Mouse (Mus musculus) C2C12 (cell line): ENCODE results near the gene Agrp. TPM values are rescaled to one million over a fixed set of nuclear protein-coding genes. Genes with fewer than 3 reads are reported as not detected.

Experiments
- H3K27me3 ChIP-seq: one replicate; pipeline ENCODE4 v1.6.1; 2011; ENCODE audit not compliant: control insufficient read depth, insufficient read depth, insufficient read length
- H3K36me3 ChIP-seq: one replicate; pipeline ENCODE4 v1.6.1; 2011; ENCODE audit not compliant: control insufficient read depth, insufficient read depth
- H3K4me3 ChIP-seq: one replicate; pipeline ENCODE4 v1.5.1; 2011; ENCODE audit warnings: mild to moderate bottlenecking, control low read depth; ENCODE audit not compliant: poor library complexity, insufficient read depth, severe bottlenecking
- H3K79me2 ChIP-seq: one replicate; pipeline ENCODE4 v1.6.1; 2011; ENCODE audit not compliant: control insufficient read depth, insufficient read depth
- H3K79me3 ChIP-seq: one replicate; pipeline ENCODE4 v1.6.1; 2011; ENCODE audit warnings: low read depth, control low read depth
- H3ac ChIP-seq: one replicate; pipeline ENCODE3; 2011; ENCODE audit warnings: low read depth; ENCODE audit not compliant: control insufficient read depth, insufficient read length
- CEBPB ChIP-seq: IDR thresholded peaks from one replicate; pipeline ENCODE4 v1.6.1; 2011; ENCODE audit warnings: low read depth, mild to moderate bottlenecking, control low read depth, moderate library complexity
- CTCF ChIP-seq: IDR thresholded peaks from one replicate; pipeline ENCODE4 v1.5.1; 2011; ENCODE audit not compliant: control insufficient read depth, insufficient read depth, insufficient read length
- FOSL1 ChIP-seq: IDR thresholded peaks from one replicate; pipeline ENCODE4 v1.8.0; 2011; ENCODE audit warnings: mild to moderate bottlenecking, low read length; ENCODE audit not compliant: poor library complexity, insufficient read depth, severe bottlenecking
- MAX ChIP-seq: IDR thresholded peaks from one replicate; pipeline ENCODE4 v1.6.1; 2011; ENCODE audit warnings: mild to moderate bottlenecking, control low read depth
- MYOD1 ChIP-seq: IDR thresholded peaks from one replicate; pipeline ENCODE4 v1.6.1; 2011; ENCODE audit warnings: low read depth; ENCODE audit not compliant: control insufficient read depth, insufficient read length
- MYOG ChIP-seq: IDR thresholded peaks from one replicate; pipeline ENCODE4 v1.6.1; 2011; ENCODE audit not compliant: control insufficient read depth, insufficient read length; ENCODE audit errors: extremely low read depth
- USF1 ChIP-seq: IDR thresholded peaks from one replicate; pipeline ENCODE4 v1.6.1; 2011; ENCODE audit warnings: low read depth, mild to moderate bottlenecking, control low read depth, moderate library complexity
- microRNA-seq: library from miRNA; unstranded; fragments of <30 nt; microRNA quantifications from one replicate; pipeline ENCODE4, GENCODE M21; 2019; ENCODE audit warnings: borderline microRNAs expressed
- polyA plus RNA-seq: library from polyadenylated mRNA; unstranded; fragments of >200 nt; fragmentation: generic; extraction: Trizol; gene quantifications from one replicate; pipeline ENCODE4 v1.2.1, GENCODE M21; 2012; ENCODE audit warnings: missing spikeins

The Agrp gene
- polyA plus RNA-seq, 1 experiment, result 0.18 TPM

DNA sequence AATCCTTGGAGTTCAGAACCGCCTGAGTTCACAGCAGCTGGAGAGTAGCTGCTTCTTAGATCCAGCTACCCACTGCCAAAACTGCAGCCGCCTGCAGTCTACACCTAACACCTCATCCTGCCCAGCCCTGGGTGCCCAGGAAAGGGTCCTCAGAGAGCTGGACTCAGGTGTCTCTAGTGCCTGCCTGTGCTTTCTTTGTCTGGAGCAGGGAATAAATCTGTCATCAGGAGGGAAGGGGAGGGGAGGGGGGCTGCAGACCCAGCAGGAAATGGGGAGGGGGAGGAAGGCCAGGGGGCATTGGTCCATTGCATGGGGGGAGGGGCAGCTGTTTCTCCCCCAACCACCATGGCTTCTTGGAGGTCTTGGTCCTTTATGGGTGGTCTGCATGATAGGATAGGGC, 117.6 kb downstream of the Agrp start:
- no peaks in the 10 kb centered on the region for H3K27me3 ChIP-seq
- no peaks in the 10 kb centered on the region for H3K79me2 ChIP-seq
- H3K79me3 ChIP-seq, result no peaks in the 10 kb centered on the region
- no peak overlapping the region for H3K4me3 ChIP-seq
- H3ac ChIP-seq, result no peak overlapping the region
- TF ChIP-seq USF1, result no peak
- no peak for TF ChIP-seq MAX
- TF ChIP-seq CEBPB, result no peak
- no peak for TF ChIP-seq CTCF
- no peak for TF ChIP-seq MYOD1
- no peak for TF ChIP-seq FOSL1
- no peak for TF ChIP-seq MYOG
- peaks cover 3% of the 10 kb centered on the region for H3K36me3 ChIP-seq

DNA sequence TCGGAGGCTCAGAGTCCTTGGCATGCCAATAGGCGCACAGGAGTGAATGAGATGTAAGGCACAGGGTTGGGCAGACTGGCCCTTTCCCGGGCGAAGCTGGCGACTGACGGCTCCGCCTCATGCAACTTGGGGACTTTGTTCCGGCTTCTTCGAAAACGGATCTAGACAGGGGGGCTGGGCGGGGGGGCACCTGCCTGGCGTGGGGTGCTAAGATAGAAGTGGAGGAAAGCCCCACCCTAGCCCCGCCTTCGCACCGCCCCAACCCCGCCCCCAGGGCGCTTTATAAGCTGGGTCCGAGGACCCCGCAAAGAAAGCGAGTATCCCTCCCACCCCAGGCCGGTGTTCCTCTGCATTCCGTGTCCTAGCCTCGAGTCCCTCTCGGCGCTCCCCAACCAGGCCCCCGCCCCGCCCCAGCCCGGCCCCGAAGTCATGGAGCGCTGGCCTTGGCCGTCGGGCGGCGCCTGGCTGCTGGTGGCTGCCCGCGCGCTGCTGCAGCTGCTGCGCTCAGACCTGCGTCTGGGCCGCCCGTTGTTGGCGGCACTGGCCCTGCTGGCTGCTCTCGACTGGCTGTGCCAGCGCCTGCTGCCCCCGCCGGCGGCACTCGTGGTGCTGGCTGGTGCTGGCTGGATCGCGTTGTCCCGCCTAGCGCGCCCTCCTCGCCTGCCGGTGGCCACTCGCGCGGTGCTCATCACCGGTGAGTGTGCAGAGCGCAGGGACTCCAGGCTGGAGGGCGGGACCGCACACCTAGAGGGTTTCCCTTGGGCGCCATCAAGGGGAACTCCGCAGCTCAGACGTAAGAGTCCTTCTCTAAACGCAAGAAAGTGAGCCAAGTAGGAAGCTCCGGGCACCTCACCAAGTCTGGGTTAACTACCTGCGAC, 118.5 kb downstream of the Agrp start, which contains the start of gene Hsd11b2:
Hsd11b2 (plus strand) TSS at position 320 of the 878 bp plus-strand sequence.
- H3K79me3 ChIP-seq, result no peaks in the 10 kb centered on the region

DNA sequence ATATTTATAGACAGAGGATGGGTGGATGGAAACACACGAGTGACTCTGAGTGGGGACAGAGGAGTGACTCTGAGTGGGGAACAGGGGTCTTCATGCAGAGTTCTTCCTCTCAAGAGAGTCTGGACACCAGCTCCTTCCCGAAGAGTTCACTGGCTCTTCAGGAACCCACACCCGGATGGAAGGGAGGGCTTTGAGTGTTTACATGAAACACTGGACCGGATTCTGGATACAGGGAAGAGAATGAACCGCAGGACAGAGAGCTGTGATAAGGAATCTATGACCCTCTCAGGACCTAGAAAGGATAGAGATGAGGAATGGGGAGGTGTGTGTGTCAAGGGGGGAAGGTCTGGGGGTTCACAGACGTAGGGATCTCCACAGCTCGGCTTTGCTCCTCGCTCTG, 119.8 kb downstream of the Agrp start:
- Histone ChIP-seq H3K79me3 (no peaks in the 10 kb centered on the region), H3K79me2 (no peaks in the 10 kb centered on the region), H3K36me3 (peaks cover 2% of the 10 kb centered on the region), H3ac (no peak overlapping the region), H3K27me3 (no peaks in the 10 kb centered on the region), H3K4me3 (no peak overlapping the region)
- TF ChIP-seq MYOD1, result no peak
- no peak for TF ChIP-seq MYOG
- TF ChIP-seq FOSL1, result no peak
- no peak for TF ChIP-seq USF1
- no peak for TF ChIP-seq CTCF
- TF ChIP-seq MAX, result no peak
- TF ChIP-seq CEBPB, result no peak

More for the DNA sequence above, 118.5 kb downstream of the Agrp start, which contains the start of gene Hsd11b2:
- H3K36me3 ChIP-seq, result peaks cover 3% of the 10 kb centered on the region
- H3ac ChIP-seq, result peak within 1 kb of the TSS; percentile 55
- no peak for TF ChIP-seq FOSL1
- TF ChIP-seq CTCF, result peak; percentile 24
- peak within 1 kb of the TSS; percentile 21 for H3K4me3 ChIP-seq
- H3K27me3 ChIP-seq, result no peaks in the 10 kb centered on the region
- no peaks in the 10 kb centered on the region for H3K79me2 ChIP-seq

Small RNA genes within 50 kb of the gene (microRNA-seq; reads per million reads assigned to microRNA genes)
- 0.36 reads per million for gene Mir1966

Other genes starting within 250 kb of the Agrp start
- gene Kctd19, start 223.9 kb downstream of the Agrp start, polyA plus RNA-seq, result 0.01 TPM
- not detected for gene Lrrc36, start 223.8 kb downstream of the Agrp start, polyA plus RNA-seq
- gene Tppp3, start 165.9 kb downstream of the Agrp start, polyA plus RNA-seq, result 219 TPM
- gene Zdhhc1, start 140.5 kb downstream of the Agrp start, polyA plus RNA-seq, result 8.8 TPM
- 0.11 TPM for gene Hsd11b2, start 118.6 kb downstream of the Agrp start, polyA plus RNA-seq
- gene Atp6v0d1, start 71.3 kb downstream of the Agrp start, polyA plus RNA-seq, result 95.1 TPM
- gene Ripor1, start 32.1 kb downstream of the Agrp start, polyA plus RNA-seq, result 28.7 TPM
- gene Ctcf, start 825 bp downstream of the Agrp start, polyA plus RNA-seq, result 30.2 TPM
- 0.49 TPM for gene Carmil2, start 48.9 kb upstream of the Agrp start, polyA plus RNA-seq
- 30.4 TPM for gene Acd, start 63.7 kb upstream of the Agrp start, polyA plus RNA-seq
- 16.4 TPM for gene Pard6a, start 63.8 kb upstream of the Agrp start, polyA plus RNA-seq
- gene 4933405L10Rik, start 70.3 kb upstream of the Agrp start, polyA plus RNA-seq, result 0.09 TPM
- gene Enkd1, start 70.8 kb upstream of the Agrp start, polyA plus RNA-seq, result 24.8 TPM
- 8.2 TPM for gene Gfod2, start 121.3 kb upstream of the Agrp start, polyA plus RNA-seq
- 11.0 TPM for gene Ranbp10, start 190.0 kb upstream of the Agrp start, polyA plus RNA-seq
- gene Tsnaxip1, start 190.3 kb upstream of the Agrp start, polyA plus RNA-seq, result 0.09 TPM
- 35.7 TPM for gene Cenpt, start 215.9 kb upstream of the Agrp start, polyA plus RNA-seq
- gene Thap11, start 217.7 kb upstream of the Agrp start, polyA plus RNA-seq, result 48.2 TPM
- gene Nutf2, start 223.2 kb upstream of the Agrp start, polyA plus RNA-seq, result 258 TPM
- 31.3 TPM for gene Edc4, start 243.5 kb upstream of the Agrp start, polyA plus RNA-seq